10 mouse cellular contexts compared by ENCODE assay signal in genomic region chr17:35702605-35703004, GRCm38 (mm10). TPM values are rescaled to one million over a fixed set of nuclear protein-coding genes. Genes with fewer than 3 reads are reported as not detected.
DNase-seq lines count a peak whose midpoint lies in the region; ATAC-seq lines count a peak whose summit lies in the region.
"Had no signal": no experiment of that assay in that cellular context is flagged by ENCODE, and none has a peak within 500 bp of the region (broad histone marks: within the 10 kb centered on the region; RNA-seq: fewer than 3 reads in every experiment).

No protein-coding gene starts in this region.

- H3K36me3 ChIP-seq in heart, embryonic 14.5 days (ENCODE audit: control insufficient read depth, insufficient read depth, low read length): no peaks in the 10 kb centered on the region
- no peaks in the 10 kb centered on the region for H3K36me3 ChIP-seq in embryonic facial prominence, embryonic 11.5 days (replicated peaks; ENCODE audit: control insufficient read depth, insufficient read depth, low read depth, low read length)
- H3K36me3 ChIP-seq in hindbrain, embryonic 16.5 days (ENCODE audit: control insufficient read depth, insufficient read depth, low read length): no peaks in the 10 kb centered on the region

- no peaks in the 10 kb centered on the region for H3K27me3 ChIP-seq in heart, embryonic 14.5 days (ENCODE audit: control insufficient read depth, insufficient read depth, low read length)
- peaks cover 11% of the 10 kb centered on the region for H3K27me3 ChIP-seq in embryonic facial prominence, embryonic 11.5 days (ENCODE audit: control insufficient read depth, insufficient read depth, low read length)
- H3K27me3 ChIP-seq in hindbrain, embryonic 16.5 days (replicated peaks; ENCODE audit: control insufficient read depth, insufficient read depth, low read length): no peaks in the 10 kb centered on the region

- H3K9ac ChIP-seq in heart, embryonic 14.5 days (ENCODE audit: low read length): peak overlapping the region; percentile 94
- peak overlapping the region; percentile 81 for H3K9ac ChIP-seq in embryonic facial prominence, embryonic 11.5 days (replicated peaks; ENCODE audit: low read length)
- peak overlapping the region; percentile 95 for H3K9ac ChIP-seq in hindbrain, embryonic 16.5 days (ENCODE audit: low read depth, low read length)

- WGBS in heart, embryonic 14.5 days: 8% methylated on average over 4 of the region's 4 CpGs
- 13% methylated on average over 4 of the region's 4 CpGs for WGBS in embryonic facial prominence, embryonic 11.5 days
- WGBS in hindbrain, embryonic 16.5 days: 3% methylated on average over 4 of the region's 4 CpGs

- H3K4me3 ChIP-seq in heart, embryonic 14.5 days (ENCODE audit: control insufficient read depth in 1 of 2, insufficient read depth in 1 of 2, low read depth in 1 of 2, low read length in 2 of 2): peak overlapping the region; percentile 69 to 89
- H3K4me3 ChIP-seq in embryonic facial prominence, embryonic 11.5 days (ENCODE audit: low read depth, low read length): peak overlapping the region; percentile 61
- peak overlapping the region; percentile 76 for H3K4me3 ChIP-seq in hindbrain, embryonic 16.5 days (ENCODE audit: low read length)

- no peaks in the 10 kb centered on the region for H3K9me3 ChIP-seq in heart, embryonic 14.5 days (ENCODE audit: control insufficient read depth, low read length)
- H3K9me3 ChIP-seq in embryonic facial prominence, embryonic 11.5 days (replicated peaks; ENCODE audit: control insufficient read depth, low read length): no peaks in the 10 kb centered on the region
- no peaks in the 10 kb centered on the region for H3K9me3 ChIP-seq in hindbrain, embryonic 16.5 days (ENCODE audit: control insufficient read depth, low read length)

- H3K4me1 ChIP-seq in heart, embryonic 14.5 days (ENCODE audit: control insufficient read depth in 2 of 2, insufficient read depth in 2 of 2, low read length in 2 of 2): peaks cover 36 to 42% of the 10 kb centered on the region in 2 experiments
- H3K4me1 ChIP-seq in embryonic facial prominence, embryonic 11.5 days (ENCODE audit: control insufficient read depth, insufficient read depth, low read length): no peaks in the 10 kb centered on the region; the same call in 1 of the 2 replicates
- peaks cover 45% of the 10 kb centered on the region for H3K4me1 ChIP-seq in hindbrain, embryonic 16.5 days (ENCODE audit: control insufficient read depth, insufficient read depth, low read depth, low read length)

- ATAC-seq in heart, embryonic 14.5 days (ENCODE audit: insufficient number of reproducible peaks, insufficient read depth, low FRiP score, low read depth): no peak
- ATAC-seq in embryonic facial prominence, embryonic 11.5 days (replicated peaks; ENCODE audit: insufficient number of reproducible peaks, low FRiP score, low TSS enrichment, low read depth): no peak
- ATAC-seq in hindbrain, embryonic 16.5 days: no peak

- peak overlapping the region; percentile 95 to 97 for H3K27ac ChIP-seq in heart, embryonic 14.5 days (replicated peaks in 1 of 2; ENCODE audit: control insufficient read depth in 1 of 2, insufficient read depth in 1 of 2, low read depth in 2 of 2, low read length in 2 of 2)
- H3K27ac ChIP-seq in embryonic facial prominence, embryonic 11.5 days (replicated peaks; ENCODE audit: low read depth, low read length): peak overlapping the region; percentile 76
- H3K27ac ChIP-seq in hindbrain, embryonic 16.5 days (ENCODE audit: low read depth, low read length): peak overlapping the region; percentile 99

- peak overlapping the region; percentile 72 for H3K4me2 ChIP-seq in heart, embryonic 14.5 days (ENCODE audit: low read length)
- H3K4me2 ChIP-seq in embryonic facial prominence, embryonic 11.5 days (ENCODE audit: low read depth, low read length): peak overlapping the region; percentile 94
- H3K4me2 ChIP-seq in hindbrain, embryonic 16.5 days (ENCODE audit: low read length): peak overlapping the region; percentile 86

- DNase-seq in heart, adult 18-20 months: no peak
- no peak for DNase-seq in embryonic facial prominence, embryonic 11.5 days (ENCODE audit: low spot score)
- DNase-seq in neural tube, embryonic 10.5 days (ENCODE audit: extremely low spot score, low spot score): peak; percentile 32
- no peak for DNase-seq in testis, postnatal 14 days (ENCODE audit: low spot score)
- no peak for DNase-seq in adrenal gland, adult 8-10 months
- DNase-seq in embryo, embryonic 9.5 days (ENCODE audit: extremely low spot score): no peak

RNA-seq across cellular contexts. Expression of gene Ddr1, which starts 1.8 kb away (rescaled TPM):
- polyA plus RNA-seq in heart, embryonic 14.5 days (2014; fragmentation: Nextera tagmentation; extraction: Ambion mirVana): 75.7 and 75.8 TPM in 2 replicates
- total RNA-seq in heart, adult 18-20 months (2021): 10 to 100 TPM; 21.7 to 24.0 TPM
- polyA plus RNA-seq in embryonic facial prominence, embryonic 11.5 days (2014; fragmentation: Nextera tagmentation; extraction: Ambion mirVana): 20.4 and 24.6 TPM in 2 replicates
- 87.1 and 106 TPM in 2 replicates for polyA plus RNA-seq in hindbrain, embryonic 16.5 days (2015; fragmentation: Nextera tagmentation; extraction: Ambion mirVana)
- 10 to 100 TPM; 40.1 to 81.5 (median 56.4) TPM for total RNA-seq in adrenal gland, adult 8-10 months (2022)

RNA-seq across cellular contexts. Expression of gene Gtf2h4, which starts 29.1 kb away (rescaled TPM):
- polyA plus RNA-seq in heart, embryonic 14.5 days (2014; fragmentation: Nextera tagmentation; extraction: Ambion mirVana): 21.9 and 23.8 TPM in 2 replicates
- total RNA-seq in heart, adult 18-20 months (2021): 10 to 100 TPM; 21.3 to 23.5 TPM
- 43.3 and 53.4 TPM in 2 replicates for polyA plus RNA-seq in embryonic facial prominence, embryonic 11.5 days (2014; fragmentation: Nextera tagmentation; extraction: Ambion mirVana)
- 27.8 and 28.1 TPM in 2 replicates for polyA plus RNA-seq in hindbrain, embryonic 16.5 days (2015; fragmentation: Nextera tagmentation; extraction: Ambion mirVana)
- total RNA-seq in adrenal gland, adult 8-10 months (2022): 10 to 100 TPM; 23.5 to 30.6 (median 24.6) TPM

RNA-seq across cellular contexts. Expression of gene Vars2, which starts 35.2 kb away (rescaled TPM):
- polyA plus RNA-seq in heart, embryonic 14.5 days (2014; fragmentation: Nextera tagmentation; extraction: Ambion mirVana): 10.8 and 12.7 TPM in 2 replicates
- total RNA-seq in heart, adult 18-20 months (2021): 10 to 100 TPM; 27.6 to 28.9 TPM
- 9.1 and 10.4 TPM in 2 replicates for polyA plus RNA-seq in embryonic facial prominence, embryonic 11.5 days (2014; fragmentation: Nextera tagmentation; extraction: Ambion mirVana)
- polyA plus RNA-seq in hindbrain, embryonic 16.5 days (2015; fragmentation: Nextera tagmentation; extraction: Ambion mirVana): 16.7 and 17.9 TPM in 2 replicates
- 10 to 100 TPM; 30.9 to 60.3 (median 45.3) TPM for total RNA-seq in adrenal gland, adult 8-10 months (2022)

RNA-seq across cellular contexts. Expression of gene Mucl3, which starts 59.1 kb away (rescaled TPM):
- polyA plus RNA-seq in heart, embryonic 14.5 days (2014; fragmentation: Nextera tagmentation; extraction: Ambion mirVana): 0.09 TPM in 1 of 2 replicates, not detected in the other
- total RNA-seq in heart, adult 18-20 months (2021): not detected
- 0.13 and 0.28 TPM in 2 replicates for polyA plus RNA-seq in embryonic facial prominence, embryonic 11.5 days (2014; fragmentation: Nextera tagmentation; extraction: Ambion mirVana)
- polyA plus RNA-seq in hindbrain, embryonic 16.5 days (2015; fragmentation: Nextera tagmentation; extraction: Ambion mirVana): not detected in 2 replicates
- total RNA-seq in adrenal gland, adult 8-10 months (2022): not detected
- total RNA-seq: gastrocnemius, postnatal 25 days; liver, adult 2 months had no signal
- polyA plus RNA-seq: liver, adult 2 months had no signal
